Mouse (Mus musculus): ENCODE results near the gene Ehd2. TPM values are rescaled to one million over a fixed set of nuclear protein-coding genes. Genes with fewer than 3 reads are reported as not detected.

Ehd2 gene
- polyA plus RNA-seq, 1 experiment = 141 TPM

GRCm38 (mm10) chr7:15962311-15963288 is 4.8 kb downstream of the Ehd2 start:
- H3K4me1 ChIP-seq (ENCODE audit: control insufficient read depth, insufficient read depth, insufficient read length, low read length) = peaks cover 17% of the 10 kb centered on the region
- H3K4me3 ChIP-seq (ENCODE audit: insufficient read depth, low read depth, low read length) = peak overlapping the region; percentile 93
- peak overlapping the region; percentile 93 for H3K27ac ChIP-seq (replicated peaks; ENCODE audit: low read depth, low read length)

DNA sequence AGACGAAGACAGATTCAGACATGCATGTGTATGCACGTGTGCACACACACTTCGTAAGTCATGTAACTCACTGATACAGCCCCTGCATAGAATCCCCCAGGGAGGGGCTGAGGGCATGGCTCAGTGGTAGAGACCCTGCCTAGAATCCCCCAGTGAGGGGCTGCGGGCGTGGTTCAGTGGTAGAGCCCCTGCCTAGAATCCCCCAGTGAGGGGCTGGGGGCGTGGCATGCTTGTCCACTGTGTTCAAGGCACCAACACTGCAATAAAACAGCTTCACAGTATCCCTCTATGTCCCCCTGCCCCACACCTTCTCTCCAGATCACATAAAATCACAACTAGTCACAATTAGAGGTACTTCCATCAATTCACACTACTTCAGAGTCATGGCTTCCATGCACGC is 5.6 kb downstream of the Ehd2 start:
- Histone ChIP-seq H3K4me1 (ENCODE audit: control insufficient read depth, insufficient read depth, insufficient read length, low read length) (peaks cover 23% of the 10 kb centered on the region), H3K4me3 (ENCODE audit: insufficient read depth, low read depth, low read length) (peak overlapping the region; percentile 23), H3K27ac (replicated peaks; ENCODE audit: low read depth, low read length) (peak overlapping the region; percentile 66)

- Histone ChIP-seq H3K4me3 (ENCODE audit: insufficient read depth, low read depth, low read length) (peak overlapping the region; percentile 23), H3K4me1 (ENCODE audit: control insufficient read depth, insufficient read depth, insufficient read length, low read length) (peaks cover 28% of the 10 kb centered on the region), H3K27ac (replicated peaks; ENCODE audit: low read depth, low read length) (peak overlapping the region; percentile 66)
These were observed 6.1 kb downstream of the Ehd2 start for GRCm38 (mm10) chr7:15961239-15961638.

- Histone ChIP-seq H3K4me1 (ENCODE audit: control insufficient read depth, insufficient read depth, insufficient read length, low read length) (peaks cover 32% of the 10 kb centered on the region), H3K4me3 (ENCODE audit: insufficient read depth, low read depth, low read length) (peak overlapping the region; percentile 23; the same call in 1 of the 2 replicates), H3K27ac (replicated peaks; ENCODE audit: low read depth, low read length) (peak overlapping the region; percentile 85)
These were observed 6.7 kb downstream of the Ehd2 start for GRCm38 (mm10) chr7:15960691-15961090.

DNA sequence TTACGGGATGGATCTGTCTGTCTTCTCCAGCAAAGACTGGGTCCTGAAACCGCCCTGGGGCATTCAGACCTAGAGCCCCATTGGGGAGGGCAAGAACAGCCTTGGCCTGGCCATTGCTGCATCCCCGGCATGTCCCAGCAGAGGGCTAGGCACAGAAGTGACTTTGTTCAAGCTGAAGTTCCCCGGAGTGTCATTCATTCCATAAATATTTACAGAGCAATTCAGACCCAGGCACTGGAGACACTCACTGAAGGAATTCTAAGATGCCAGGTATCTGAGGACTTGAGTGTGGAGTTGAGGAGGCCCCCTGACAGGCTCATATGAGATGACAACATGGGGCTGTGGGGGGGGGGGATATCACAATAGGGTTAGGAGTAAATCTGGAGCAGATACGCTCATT is 11.2 kb downstream of the Ehd2 start:
- peak overlapping the region; percentile 99 for H3K27ac ChIP-seq (replicated peaks; ENCODE audit: low read depth, low read length)
- H3K4me3 ChIP-seq (ENCODE audit: insufficient read depth, low read depth, low read length) = peak overlapping the region; percentile 44
- H3K4me1 ChIP-seq (ENCODE audit: control insufficient read depth, insufficient read depth, insufficient read length, low read length) = peaks cover 25% of the 10 kb centered on the region

- Histone ChIP-seq H3K4me3 (ENCODE audit: insufficient read depth, low read depth, low read length) (peak overlapping the region; percentile 44), H3K4me1 (ENCODE audit: control insufficient read depth, insufficient read depth, insufficient read length, low read length) (peaks cover 23% of the 10 kb centered on the region), H3K27ac (replicated peaks; ENCODE audit: low read depth, low read length) (peak overlapping the region; percentile 99)
These were observed 11.9 kb downstream of the Ehd2 start for GRCm38 (mm10) chr7:15955509-15955908.

- H3K4me1 ChIP-seq (ENCODE audit: control insufficient read depth, insufficient read depth, insufficient read length, low read length) = peaks cover 24% of the 10 kb centered on the region
- H3K27ac ChIP-seq (replicated peaks; ENCODE audit: low read depth, low read length) = peak overlapping the region; percentile 99
- H3K4me3 ChIP-seq (ENCODE audit: insufficient read depth, low read depth, low read length) = peak overlapping the region; percentile 44; the same call in 1 of the 2 replicates
These were observed 12.4 kb downstream of the Ehd2 start for GRCm38 (mm10) chr7:15954978-15955443.

DNA sequence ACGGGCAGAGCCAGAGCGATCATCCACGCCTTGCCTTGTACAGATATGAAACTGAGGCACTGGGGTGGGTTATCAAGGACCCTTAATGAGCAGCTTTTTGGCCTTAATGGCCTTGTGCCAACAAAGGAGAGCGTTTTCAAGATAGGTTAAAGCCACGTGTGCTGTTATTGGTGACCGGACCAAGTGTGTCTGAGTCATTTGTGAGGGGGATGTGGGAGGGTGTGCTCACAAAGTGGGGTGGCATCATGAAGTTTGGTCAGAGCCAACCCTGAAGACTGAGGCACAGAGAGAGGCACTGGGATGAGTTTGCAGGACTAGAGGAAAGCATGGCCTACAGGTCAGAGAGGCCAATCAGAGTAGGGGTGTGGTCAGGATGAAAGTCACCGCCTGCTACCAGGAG is 12.9 kb downstream of the Ehd2 start:
- peaks cover 27% of the 10 kb centered on the region for H3K4me1 ChIP-seq (ENCODE audit: control insufficient read depth, insufficient read depth, insufficient read length, low read length)
- H3K4me3 ChIP-seq (ENCODE audit: insufficient read depth, low read depth, low read length) = 0 out of 2 replicates have a peak overlapping the region, but pooled peaks have one; percentile 0
- peak overlapping the region; percentile 67 for H3K27ac ChIP-seq (replicated peaks; ENCODE audit: low read depth, low read length)

- no peak overlapping the region for H3K4me3 ChIP-seq (ENCODE audit: insufficient read depth, low read depth, low read length)
- H3K27ac ChIP-seq (replicated peaks; ENCODE audit: low read depth, low read length) = peak overlapping the region; percentile 57
- peaks cover 32% of the 10 kb centered on the region for H3K4me1 ChIP-seq (ENCODE audit: control insufficient read depth, insufficient read depth, insufficient read length, low read length)
These were observed 13.9 kb downstream of the Ehd2 start for GRCm38 (mm10) chr7:15953307-15954074.

GRCm38 (mm10) chr7:15952416-15952815 is 15.0 kb downstream of the Ehd2 start:
- Histone ChIP-seq H3K4me3 (ENCODE audit: insufficient read depth, low read depth, low read length) (no peak overlapping the region), H3K27ac (replicated peaks; ENCODE audit: low read depth, low read length) (0 out of 2 replicates have a peak overlapping the region, but pooled peaks have one; percentile 30), H3K4me1 (ENCODE audit: control insufficient read depth, insufficient read depth, insufficient read length, low read length) (peaks cover 33% of the 10 kb centered on the region)

DNA sequence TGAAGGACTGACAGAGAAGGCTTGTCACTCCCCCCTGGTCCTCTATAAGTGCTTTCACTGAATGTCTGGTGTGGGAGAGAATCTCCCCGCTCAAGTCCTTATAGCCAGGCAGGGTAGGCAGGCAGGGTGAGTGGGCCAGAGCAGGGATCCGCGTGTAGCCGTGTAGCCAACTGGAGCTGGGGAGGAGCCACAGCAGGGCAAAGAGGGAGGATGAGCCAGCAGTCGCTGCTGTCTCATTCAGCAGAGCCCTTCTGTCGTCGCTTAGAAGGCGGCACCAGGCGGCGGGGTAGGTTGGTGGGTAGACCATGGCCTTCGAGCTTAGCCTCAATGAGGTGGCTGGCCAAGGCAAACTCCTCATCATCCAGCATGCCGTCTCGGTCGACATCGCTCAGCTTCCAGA is 17.4 kb downstream of the Ehd2 start:
- Histone ChIP-seq H3K27ac (replicated peaks; ENCODE audit: low read depth, low read length) (peak overlapping the region; percentile 89), H3K4me3 (ENCODE audit: insufficient read depth, low read depth, low read length) (no peak overlapping the region), H3K4me1 (ENCODE audit: control insufficient read depth, insufficient read depth, insufficient read length, low read length) (peaks cover 24% of the 10 kb centered on the region)

- Histone ChIP-seq H3K4me1 (ENCODE audit: control insufficient read depth, insufficient read depth, insufficient read length, low read length) (peaks cover 26% of the 10 kb centered on the region), H3K4me3 (ENCODE audit: insufficient read depth, low read depth, low read length) (no peak overlapping the region), H3K27ac (replicated peaks; ENCODE audit: low read depth, low read length) (peak overlapping the region; percentile 89)
These were observed 18.1 kb downstream of the Ehd2 start for GRCm38 (mm10) chr7:15949216-15949790.

DNA sequence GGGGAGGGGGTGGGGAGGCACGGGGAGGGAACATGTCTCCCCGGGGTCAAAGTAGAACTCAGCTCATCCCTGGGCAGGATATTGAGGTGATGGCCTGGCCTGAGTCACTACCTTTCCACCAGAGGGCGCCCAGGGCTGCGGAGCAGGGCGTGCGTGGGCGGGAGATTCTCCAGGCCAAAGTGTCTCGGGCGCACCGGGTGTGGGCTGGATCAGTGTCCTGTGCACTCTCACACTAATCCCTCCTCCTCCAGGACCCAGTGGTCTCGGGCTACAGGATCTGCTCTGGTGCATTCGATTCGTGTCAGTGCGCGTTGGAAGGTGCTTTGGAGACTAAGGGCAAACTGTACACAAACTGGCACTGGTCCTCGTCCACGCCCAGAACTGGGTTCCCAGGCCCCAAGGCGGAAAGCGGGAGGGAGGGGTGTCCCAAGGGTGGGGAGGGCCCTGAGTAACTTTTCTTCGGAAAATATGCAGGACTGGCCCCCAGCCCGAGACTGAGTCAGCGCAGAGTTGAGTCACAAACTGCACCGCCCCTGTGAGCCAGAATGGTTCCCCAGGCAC is 18.9 kb downstream of the Ehd2 start:
- Histone ChIP-seq H3K4me1 (ENCODE audit: control insufficient read depth, insufficient read depth, insufficient read length, low read length) (peaks cover 26% of the 10 kb centered on the region), H3K27ac (replicated peaks; ENCODE audit: low read depth, low read length) (peak overlapping the region; percentile 72), H3K4me3 (ENCODE audit: insufficient read depth, low read depth, low read length) (peak overlapping the region; percentile 24)

DNA sequence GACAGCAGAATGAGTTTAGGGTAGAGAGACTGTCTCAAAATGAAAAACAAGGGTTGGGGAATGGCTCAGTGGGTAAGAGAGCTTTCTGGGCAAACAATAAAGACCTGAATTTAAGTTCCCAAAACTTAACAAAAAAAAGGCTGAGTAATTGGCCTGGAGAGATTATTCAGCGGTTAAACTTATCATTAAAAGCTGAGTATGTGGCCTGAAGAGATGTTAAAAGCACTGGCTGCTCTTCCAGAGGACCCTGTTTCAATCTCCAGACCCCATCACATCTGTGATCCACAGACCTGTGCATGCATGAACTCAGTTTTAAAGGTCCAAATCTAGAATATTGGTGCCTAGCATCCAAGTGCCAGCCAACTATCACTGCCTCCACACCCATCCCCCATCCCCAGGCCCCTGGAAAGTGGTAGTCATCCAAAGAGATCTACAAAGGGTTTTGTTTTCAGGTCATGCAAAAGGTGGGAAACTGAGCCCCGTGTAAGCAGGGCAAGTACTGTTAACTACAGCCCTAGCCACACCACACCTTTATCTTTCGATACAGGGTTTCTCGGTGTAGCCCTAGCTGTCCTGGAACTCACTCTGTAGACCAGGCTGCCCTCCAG is 19.6 kb downstream of the Ehd2 start:
- peak overlapping the region; percentile 99 for H3K27ac ChIP-seq (replicated peaks; ENCODE audit: low read depth, low read length)
- peaks cover 26% of the 10 kb centered on the region for H3K4me1 ChIP-seq (ENCODE audit: control insufficient read depth, insufficient read depth, insufficient read length, low read length)
- H3K4me3 ChIP-seq (ENCODE audit: insufficient read depth, low read depth, low read length) = no peak overlapping the region

All from brown adipose tissue, adult 24 weeks (tissue).